Mouse (Mus musculus): ENCODE results near the gene Anks1b. TPM values are rescaled to one million over a fixed set of nuclear protein-coding genes. Genes with fewer than 3 reads are reported as not detected.

Gene Anks1b
- total and polyA plus RNA-seq, 3 experiments = not detected

DNA sequence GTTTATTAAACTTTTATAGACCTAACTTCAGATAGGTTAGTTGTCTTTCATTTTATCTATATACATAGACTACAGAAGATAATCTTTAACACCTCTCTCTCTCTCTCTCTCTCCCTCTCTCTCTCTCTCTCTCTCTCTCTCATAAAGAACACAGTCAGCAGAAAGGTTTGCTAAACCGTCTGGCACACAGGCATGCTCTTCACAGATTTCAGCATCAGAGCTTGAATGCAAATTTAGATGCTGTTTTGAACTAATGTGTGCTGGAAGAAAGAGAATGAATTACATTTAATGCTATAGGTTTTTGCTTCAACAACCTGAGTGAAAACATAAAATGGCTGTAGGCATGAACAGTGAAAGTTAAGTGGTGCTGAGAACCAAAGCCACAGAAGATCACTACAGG lies 429.9 kb downstream of the Anks1b start:
- Histone ChIP-seq H3K9me3 (replicated peaks; ENCODE audit: insufficient read depth, low read length) (no peaks in the 10 kb centered on the region), H3K4me3 (ENCODE audit: control insufficient read depth in 1 of 2, insufficient read depth in 1 of 2, low read depth in 2 of 2, low read length in 2 of 2) (no peak overlapping the region), H3K79me2 (ENCODE audit: control insufficient read depth, insufficient read depth, low read length, poor library complexity) (no peaks in the 10 kb centered on the region), H3K27ac (ENCODE audit: control insufficient read depth, low read depth, low read length) (no peak overlapping the region), H3K9ac (ENCODE audit: control insufficient read depth, low read depth, low read length, poor library complexity, severe bottlenecking) (no peak overlapping the region), H3K27me3 (ENCODE audit: control insufficient read depth in 1 of 2, insufficient read depth in 2 of 2, low read length in 2 of 2) (no peaks in the 10 kb centered on the region), H3K4me1 (ENCODE audit: control insufficient read depth in 1 of 2, insufficient read depth in 2 of 2, low read length in 2 of 2) (no peaks in the 10 kb centered on the region), H3K36me3 (ENCODE audit: control insufficient read depth in 1 of 2, insufficient read depth in 2 of 2, low read length in 2 of 2) (no peaks in the 10 kb centered on the region)
- TF ChIP-seq CTCF (IDR thresholded peaks at IDR 0.05 in 2 of 3, conservative IDR thresholded peaks at IDR 0.05 in 1 of 3; ENCODE audit: control insufficient read depth in 1 of 3, insufficient read depth in 1 of 3, low read depth in 2 of 3, low read length in 3 of 3, poor library complexity in 1 of 3, severe bottlenecking in 1 of 3) (no peak), ZMIZ1 (IDR thresholded peaks at IDR 0.05; ENCODE audit: low read depth, low read length) (no peak), MAZ (IDR thresholded peaks at IDR 0.05; ENCODE audit: low read depth, low read length) (no peak)
- DNase-seq (ENCODE audit: low read depth, low spot score) = no peak

DNA sequence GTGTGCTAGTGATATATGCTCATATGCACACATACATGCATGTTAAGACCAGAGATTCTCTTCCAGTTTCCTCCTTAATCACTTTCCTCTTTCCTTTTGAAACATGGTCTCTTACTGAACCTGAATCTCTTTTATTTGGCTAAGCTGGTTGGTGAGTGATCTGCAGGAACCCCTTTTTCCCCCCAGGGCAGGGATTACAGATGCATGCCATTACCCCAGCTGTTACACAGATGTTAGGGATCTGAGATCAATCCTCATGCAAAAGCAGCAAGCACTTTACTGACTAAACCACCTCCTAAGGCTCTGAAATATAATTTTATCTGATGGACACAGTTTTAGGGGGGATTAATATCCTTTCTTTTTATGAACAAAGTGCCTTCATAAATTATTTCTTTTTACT lies 432.8 kb downstream of the Anks1b start:
- no peaks in the 10 kb centered on the region for H3K36me3 ChIP-seq (ENCODE audit: control insufficient read depth in 1 of 2, insufficient read depth in 2 of 2, low read length in 2 of 2)
- TF ChIP-seq MYB (IDR thresholded peaks at IDR 0.05; ENCODE audit: low read depth, low read length) (no peak), KAT2A (conservative IDR thresholded peaks at IDR 0.05; ENCODE audit: low read depth, low read length) (no peak), ZMIZ1 (IDR thresholded peaks at IDR 0.05; ENCODE audit: low read depth, low read length) (no peak), TAL1 (IDR thresholded peaks at IDR 0.05; ENCODE audit: low read length) (no peak)

DNA sequence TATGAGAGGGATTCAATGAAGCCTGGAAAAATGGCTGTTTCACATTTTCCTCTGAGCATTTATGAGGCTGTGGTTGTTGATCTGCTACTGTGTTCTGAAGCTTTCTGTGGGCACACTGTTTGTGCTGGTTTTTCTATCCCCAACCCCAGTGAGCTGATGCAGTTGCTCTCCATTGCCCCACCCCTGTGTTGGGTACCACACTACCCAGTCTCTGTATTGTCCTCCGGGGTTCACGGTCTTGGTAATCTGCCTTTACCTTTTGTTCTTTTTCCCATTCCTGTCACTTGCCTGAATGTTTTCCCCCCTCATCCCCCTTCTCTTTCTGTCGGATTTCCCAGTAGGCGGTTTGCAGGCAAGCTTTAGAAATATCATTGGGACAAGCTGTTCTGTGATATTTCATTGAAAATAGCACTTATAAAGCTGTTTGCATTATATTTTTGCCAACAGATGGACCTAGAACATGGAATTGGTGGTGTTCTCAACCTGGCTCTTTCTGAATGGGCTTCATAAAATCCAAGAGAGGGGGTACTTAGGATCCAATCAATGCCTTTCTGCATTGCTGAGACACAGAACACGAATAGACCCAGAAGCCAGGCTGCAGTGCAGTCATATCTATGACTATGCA lies 434.7 kb downstream of the Anks1b start:
- H3K9me3 ChIP-seq (replicated peaks; ENCODE audit: insufficient read depth, low read length) = no peaks in the 10 kb centered on the region
- no peak for TF ChIP-seq ELF1 (IDR thresholded peaks at IDR 0.05; ENCODE audit: low read depth, low read length)
- TF ChIP-seq GATA1 (IDR thresholded peaks at IDR 0.05; ENCODE audit: low read depth, low read length) = no peak
- TF ChIP-seq ZMIZ1 (IDR thresholded peaks at IDR 0.05; ENCODE audit: low read depth, low read length) = no peak
- TF ChIP-seq RCOR1 (IDR thresholded peaks at IDR 0.05; ENCODE audit: low read depth, low read length) = no peak
- no peak for TF ChIP-seq ZC3H11A (IDR thresholded peaks at IDR 0.05; ENCODE audit: low read depth, low read length)
- no peak for TF ChIP-seq E2F4 (IDR thresholded peaks at IDR 0.05; ENCODE audit: borderline replicate concordance, low read depth, low read length)
- no peak for TF ChIP-seq POLR2A (IDR thresholded peaks at IDR 0.05; ENCODE audit: control insufficient read depth in 1 of 2, insufficient read depth in 1 of 2, low read depth in 1 of 2, low read length in 2 of 2, poor library complexity in 1 of 2)
- TF ChIP-seq CHD2 (IDR thresholded peaks at IDR 0.05; ENCODE audit: low read length) = no peak
- TF ChIP-seq MAZ (IDR thresholded peaks at IDR 0.05; ENCODE audit: low read depth, low read length) = no peak
- no peak for TF ChIP-seq CTCF (IDR thresholded peaks at IDR 0.05 in 2 of 3, conservative IDR thresholded peaks at IDR 0.05 in 1 of 3; ENCODE audit: control insufficient read depth in 1 of 3, insufficient read depth in 1 of 3, low read depth in 2 of 3, low read length in 3 of 3, poor library complexity in 1 of 3, severe bottlenecking in 1 of 3)
- no peak for TF ChIP-seq MYC (IDR thresholded peaks at IDR 0.05; ENCODE audit: low read depth, low read length)
- H3K27me3 ChIP-seq (ENCODE audit: control insufficient read depth in 1 of 2, insufficient read depth in 2 of 2, low read length in 2 of 2) = no peaks in the 10 kb centered on the region
- H3K79me2 ChIP-seq (ENCODE audit: control insufficient read depth, insufficient read depth, low read length, poor library complexity) = no peaks in the 10 kb centered on the region
- no peak overlapping the region for H3K9ac ChIP-seq (ENCODE audit: control insufficient read depth, low read depth, low read length, poor library complexity, severe bottlenecking)
- H3K4me1 ChIP-seq (ENCODE audit: control insufficient read depth in 1 of 2, insufficient read depth in 2 of 2, low read length in 2 of 2) = no peaks in the 10 kb centered on the region
- no peak overlapping the region for H3K4me3 ChIP-seq (ENCODE audit: control insufficient read depth in 1 of 2, insufficient read depth in 1 of 2, low read depth in 2 of 2, low read length in 2 of 2)
- DNase-seq (ENCODE audit: low read depth, low spot score) = no peak
- H3K27ac ChIP-seq (ENCODE audit: control insufficient read depth, low read depth, low read length) = no peak overlapping the region
- H3K36me3 ChIP-seq (ENCODE audit: control insufficient read depth in 1 of 2, insufficient read depth in 2 of 2, low read length in 2 of 2) = no peaks in the 10 kb centered on the region

More for the DNA sequence above, 432.8 kb downstream of the Anks1b start:
- no peak overlapping the region for H3K27ac ChIP-seq (ENCODE audit: control insufficient read depth, low read depth, low read length)
- H3K27me3 ChIP-seq (ENCODE audit: control insufficient read depth in 1 of 2, insufficient read depth in 2 of 2, low read length in 2 of 2) = no peaks in the 10 kb centered on the region
- no peaks in the 10 kb centered on the region for H3K9me3 ChIP-seq (replicated peaks; ENCODE audit: insufficient read depth, low read length)
- no peak for DNase-seq (ENCODE audit: low read depth, low spot score)
- H3K4me3 ChIP-seq (ENCODE audit: control insufficient read depth in 1 of 2, insufficient read depth in 1 of 2, low read depth in 2 of 2, low read length in 2 of 2) = no peak overlapping the region
- no peaks in the 10 kb centered on the region for H3K79me2 ChIP-seq (ENCODE audit: control insufficient read depth, insufficient read depth, low read length, poor library complexity)
- H3K9ac ChIP-seq (ENCODE audit: control insufficient read depth, low read depth, low read length, poor library complexity, severe bottlenecking) = no peak overlapping the region
- H3K4me1 ChIP-seq (ENCODE audit: control insufficient read depth in 1 of 2, insufficient read depth in 2 of 2, low read length in 2 of 2) = no peaks in the 10 kb centered on the region
